In the genomic region with DNA sequence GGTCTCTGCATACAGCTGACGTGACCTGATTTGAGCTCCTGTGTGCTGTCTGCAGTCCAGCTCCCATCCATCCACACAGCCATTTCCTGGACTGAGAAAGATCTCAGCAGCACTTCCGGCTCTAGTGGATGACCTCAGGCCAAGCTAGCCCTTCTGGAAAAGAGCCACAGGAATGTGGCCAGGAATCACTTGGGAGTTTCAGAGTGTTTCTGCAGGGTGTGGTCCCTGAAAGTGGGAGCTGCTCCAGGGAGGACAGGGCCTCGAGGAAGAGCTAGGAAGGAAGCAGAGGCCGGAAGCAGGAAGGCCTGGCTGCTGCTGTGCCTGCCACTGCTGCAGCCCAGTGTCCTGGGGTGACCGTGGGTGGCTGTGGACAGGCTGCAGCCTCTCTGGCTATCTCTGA, we compare ENCODE assay signal across 8 mouse cellular contexts.
DNase-seq lines count a peak whose midpoint lies in the region; ATAC-seq and TF ChIP-seq lines count a peak whose summit lies in the region.

No protein-coding gene starts in this region.

- TF ChIP-seq POLR2A in limb, embryonic 14.5 days (IDR thresholded peaks at IDR 0.05; ENCODE audit: borderline replicate concordance, extremely low read depth, insufficient read depth, insufficient read length), result no peak

- peak; percentile 33 to 42 for DNase-seq in spleen, postnatal 36 days (ENCODE audit: low spot score in 2 of 2)
- DNase-seq in spleen, adult 12 weeks (ENCODE audit: low spot score), result no peak
- DNase-seq in limb, embryonic 14.5 days (ENCODE audit: low spot score), result peak; percentile 47
- no peak for DNase-seq in c-Kit-positive CD71-positive TER-119-positive erythroid progenitor cells, embryonic 14.5 days (ENCODE audit: low spot score)
- DNase-seq in thymus, postnatal 10 days (ENCODE audit: low spot score in 2 of 2), result no peak
- no peak for DNase-seq in layer of hippocampus, postnatal 25 days (ENCODE audit: extremely low spot score in 1 of 2, low spot score in 1 of 2)

- H3K27me3 ChIP-seq in heart, embryonic 14.5 days (ENCODE audit: control insufficient read depth, insufficient read depth, low read length), result no peaks in the 10 kb centered on the region
- H3K27me3 ChIP-seq in limb, embryonic 14.5 days (ENCODE audit: control insufficient read depth, insufficient read depth, low read length), result no peaks in the 10 kb centered on the region
- no peaks in the 10 kb centered on the region for H3K27me3 ChIP-seq in stomach, embryonic 16.5 days (ENCODE audit: control insufficient read depth, insufficient read depth, low read length)

- no peak overlapping the region for H3K4me2 ChIP-seq in heart, embryonic 14.5 days (ENCODE audit: low read length)
- no peak overlapping the region for H3K4me2 ChIP-seq in limb, embryonic 14.5 days (replicated peaks; ENCODE audit: low read depth, low read length, severe bottlenecking)
- no peak overlapping the region for H3K4me2 ChIP-seq in stomach, embryonic 16.5 days (ENCODE audit: low read depth, low read length)

- peak; percentile 85 for ATAC-seq in heart, embryonic 14.5 days (ENCODE audit: insufficient number of reproducible peaks, insufficient read depth, low FRiP score, low read depth)
- ATAC-seq in limb, embryonic 14.5 days (ENCODE audit: low FRiP score, low read depth), result no peak
- ATAC-seq in stomach, embryonic 16.5 days (ENCODE audit: insufficient read depth, low FRiP score), result peak; percentile 79

- peaks cover 4 to 15% of the 10 kb centered on the region in 2 experiments; a peak in 3 of 4 replicates for H3K4me1 ChIP-seq in heart, embryonic 14.5 days (ENCODE audit: control insufficient read depth in 2 of 2, insufficient read depth in 2 of 2, low read length in 2 of 2)
- H3K4me1 ChIP-seq in limb, embryonic 14.5 days (ENCODE audit: control insufficient read depth, insufficient read depth, low read length), result no peaks in the 10 kb centered on the region; the same call in 1 of the 2 replicates
- peaks cover 8% of the 10 kb centered on the region for H3K4me1 ChIP-seq in stomach, embryonic 16.5 days (ENCODE audit: control insufficient read depth, insufficient read depth, low read length)

- no peaks in the 10 kb centered on the region for H3K9me3 ChIP-seq in heart, embryonic 14.5 days (ENCODE audit: control insufficient read depth, low read length)
- no peaks in the 10 kb centered on the region for H3K9me3 ChIP-seq in limb, embryonic 14.5 days (ENCODE audit: control insufficient read depth, low read length)
- no peaks in the 10 kb centered on the region for H3K9me3 ChIP-seq in stomach, embryonic 16.5 days (replicated peaks; ENCODE audit: control insufficient read depth, low read length)

- no peak overlapping the region for H3K4me3 ChIP-seq in heart, embryonic 14.5 days (ENCODE audit: control insufficient read depth in 1 of 2, insufficient read depth in 1 of 2, low read depth in 1 of 2, low read length in 2 of 2)
- H3K4me3 ChIP-seq in limb, embryonic 14.5 days (replicated peaks; ENCODE audit: low read length), result no peak overlapping the region
- H3K4me3 ChIP-seq in stomach, embryonic 16.5 days (replicated peaks; ENCODE audit: low read length), result no peak overlapping the region

- H3K27ac ChIP-seq in heart, embryonic 14.5 days (replicated peaks in 1 of 2; ENCODE audit: control insufficient read depth in 1 of 2, insufficient read depth in 1 of 2, low read depth in 2 of 2, low read length in 2 of 2), result peak overlapping the region; percentile 18 to 64; a peak in 3 of 4 replicates
- no peak overlapping the region for H3K27ac ChIP-seq in limb, embryonic 14.5 days (replicated peaks; ENCODE audit: low read depth, low read length)
- H3K27ac ChIP-seq in stomach, embryonic 16.5 days (ENCODE audit: low read length), result peak overlapping the region; percentile 63; the same call in 1 of the 2 replicates

- WGBS in heart, embryonic 14.5 days, result 35% methylated on average over 5 of the region's 5 CpGs
- 50% methylated on average over 5 of the region's 5 CpGs for WGBS in limb, embryonic 14.5 days
- WGBS in stomach, embryonic 16.5 days, result 37% methylated on average over 5 of the region's 5 CpGs

- H3K36me3 ChIP-seq in heart, embryonic 14.5 days (ENCODE audit: control insufficient read depth, insufficient read depth, low read length), result no peaks in the 10 kb centered on the region
- H3K36me3 ChIP-seq in limb, embryonic 14.5 days (ENCODE audit: control insufficient read depth, insufficient read depth, low read length), result no peaks in the 10 kb centered on the region
- H3K36me3 ChIP-seq in stomach, embryonic 16.5 days (ENCODE audit: control insufficient read depth, insufficient read depth, low read length), result no peaks in the 10 kb centered on the region

- H3K9ac ChIP-seq in heart, embryonic 14.5 days (ENCODE audit: low read length), result no peak overlapping the region
- H3K9ac ChIP-seq in limb, embryonic 14.5 days (ENCODE audit: low read depth, low read length, severe bottlenecking), result no peak overlapping the region
- peak overlapping the region; percentile 44 for H3K9ac ChIP-seq in stomach, embryonic 16.5 days (ENCODE audit: low read length)

Comparison
In these comparisons a context has a peak if more than half of its experiments do, and no peak if none do; other contexts are left out.
1. DNase-seq: peak in spleen, postnatal 36 days (2 of 2) and limb, embryonic 14.5 days (single experiment); none in spleen, adult 12 weeks (single experiment), c-Kit-positive CD71-positive TER-119-positive erythroid progenitor cells, embryonic 14.5 days (single experiment), thymus, postnatal 10 days (0 of 2) and layer of hippocampus, postnatal 25 days (0 of 2).